Mouse (Mus musculus) cerebellum, adult (tissue): ENCODE measurements at regions not wholly inside any gene's neighbourhood (a gene's known extent, or its start where the extent isn't known, plus 50 kb on each side); places are given as distances from the start of the nearest gene placed in this dataset.

Experiments
- ATAC-seq: cut with Nextera tagmentation; 2 replicates; pipeline ENCODE4 v1.9.2; 2017; ENCODE audit warnings: mild to moderate bottlenecking, moderate library complexity, mixed read lengths; ENCODE audit not compliant: insufficient number of reproducible peaks, low FRiP score, low TSS enrichment

- no peak for ATAC-seq
Measured at GRCm38 (mm10) chr1:42416539-42417218, 278.9 kb upstream of the Pou3f3 start.

GRCm38 (mm10) chr1:42417815-42418214, 277.8 kb upstream of the Pou3f3 start:
- no peak for ATAC-seq

GRCm38 (mm10) chr1:42418233-42418632, 277.3 kb upstream of the Pou3f3 start:
- ATAC-seq = no peak

GRCm38 (mm10) chr1:42436366-42436998, 259.1 kb upstream of the Pou3f3 start:
- no peak for ATAC-seq

GRCm38 (mm10) chr1:42468365-42468764, 227.2 kb upstream of the Pou3f3 start:
- ATAC-seq = no peak

GRCm38 (mm10) chr1:42471846-42472494, 223.6 kb upstream of the Pou3f3 start:
- no peak for ATAC-seq

GRCm38 (mm10) chr1:42472495-42473230, 222.9 kb upstream of the Pou3f3 start:
- no peak for ATAC-seq

- no peak for ATAC-seq
Measured at GRCm38 (mm10) chr1:42474197-42474596, 221.4 kb upstream of the Pou3f3 start.

GRCm38 (mm10) chr1:42474831-42475230, 220.7 kb upstream of the Pou3f3 start:
- no peak for ATAC-seq

- ATAC-seq = no peak
Measured at GRCm38 (mm10) chr1:42475629-42476028, 219.9 kb upstream of the Pou3f3 start.

- no peak for ATAC-seq
Measured at GRCm38 (mm10) chr1:42480348-42480920, 215.1 kb upstream of the Pou3f3 start.

- ATAC-seq = no peak
Measured at GRCm38 (mm10) chr1:42489563-42489962, 206.0 kb upstream of the Pou3f3 start.

GRCm38 (mm10) chr1:42490856-42491643, 204.5 kb upstream of the Pou3f3 start:
- peak; percentile 31; the same call in 1 of the 2 replicates for ATAC-seq

GRCm38 (mm10) chr1:42491644-42492277, 203.8 kb upstream of the Pou3f3 start:
- ATAC-seq = 0 out of 2 replicates have a peak, but pooled peaks have one; percentile 10

- ATAC-seq = no peak
Measured at GRCm38 (mm10) chr1:42496022-42496421, 199.5 kb upstream of the Pou3f3 start.

- ATAC-seq = no peak
Measured at GRCm38 (mm10) chr1:42496433-42496832, 199.1 kb upstream of the Pou3f3 start.

- no peak for ATAC-seq
Measured at GRCm38 (mm10) chr1:42498901-42499300, 196.7 kb upstream of the Pou3f3 start.

- ATAC-seq = no peak
Measured at GRCm38 (mm10) chr1:42504491-42504890, 191.1 kb upstream of the Pou3f3 start.

GRCm38 (mm10) chr1:42505048-42505729, 190.4 kb upstream of the Pou3f3 start:
- ATAC-seq = no peak
